ENCODE assay signal across 8 mouse cellular contexts in genomic region chr11:20631026-20631940, GRCm38 (mm10).
DNase-seq lines count a peak whose midpoint lies in the region; ATAC-seq lines count a peak whose summit lies in the region.

No protein-coding gene starts in this region.

- peaks cover 13% of the 10 kb centered on the region for H3K4me1 ChIP-seq in hindbrain, embryonic 16.5 days (ENCODE audit: control insufficient read depth, insufficient read depth, low read depth, low read length)

- WGBS in hindbrain, embryonic 16.5 days = 3% methylated on average over 30 of the region's 36 CpGs

- H3K36me3 ChIP-seq in hindbrain, embryonic 16.5 days (ENCODE audit: control insufficient read depth, insufficient read depth, low read length) = no peaks in the 10 kb centered on the region

- H3K27ac ChIP-seq in hindbrain, embryonic 16.5 days (ENCODE audit: low read depth, low read length) = peak overlapping the region; percentile 87

- no peaks in the 10 kb centered on the region for H3K27me3 ChIP-seq in hindbrain, embryonic 16.5 days (replicated peaks; ENCODE audit: control insufficient read depth, insufficient read depth, low read length)

- H3K9me3 ChIP-seq in hindbrain, embryonic 16.5 days (ENCODE audit: control insufficient read depth, low read length) = no peaks in the 10 kb centered on the region

- peak; percentile 94 for ATAC-seq in hindbrain, embryonic 16.5 days

- peak overlapping the region; percentile 61 for H3K4me3 ChIP-seq in hindbrain, embryonic 16.5 days (ENCODE audit: low read length)

- peak overlapping the region; percentile 71 for H3K4me2 ChIP-seq in hindbrain, embryonic 16.5 days (ENCODE audit: low read length)

- peak overlapping the region; percentile 77 for H3K9ac ChIP-seq in hindbrain, embryonic 16.5 days (ENCODE audit: low read depth, low read length)

- DNase-seq in adipocyte (ENCODE audit: low spot score) = peak; percentile 95
- DNase-seq in cerebellum, postnatal 4 days (ENCODE audit: low spot score in 2 of 2) = peak; percentile 57 to 82
- peak; percentile 96 for DNase-seq in gastrocnemius, adult 18-20 months (ENCODE audit: low spot score)
- DNase-seq in left cerebral cortex, adult 18-20 months (ENCODE audit: low spot score in 2 of 2) = peak; percentile 91 to 94
- DNase-seq in lung, postnatal 4 days = peak; percentile 97 to 98
- DNase-seq in right cerebral cortex, postnatal 10 days (ENCODE audit: low spot score in 2 of 2) = peak; percentile 96 to 97
- peak; percentile 96 for DNase-seq in urinary bladder, postnatal 14 days (ENCODE audit: low spot score)

Comparison
In these comparisons a context has a peak if more than half of its experiments do, and no peak if none do; other contexts are left out.
1. Peak in every context shown above with its lines: DNase-seq, ATAC-seq, H3K4me3 ChIP-seq and H3K27ac ChIP-seq.